Mouse (Mus musculus) limb, embryonic 12.5 days (tissue): ENCODE data around the gene Chaf1b. TPM values are rescaled to one million over a fixed set of nuclear protein-coding genes. Genes with fewer than 3 reads are reported as not detected.

Source experiments
- ATAC-seq: fragments of 200-750 bp; cut with Nextera tagmentation; 2 replicates; pipeline ENCODE4 v1.8.0; 2017; ENCODE audit warnings: low read depth, moderate TSS enrichment; ENCODE audit not compliant: insufficient number of reproducible peaks, insufficient read depth, low FRiP score, low TSS enrichment
- H3K27ac ChIP-seq: fragments of 300-500 bp; sonication (generic); 2 replicates; pipeline ENCODE4 v1.5.1; 2016; ENCODE audit warnings: mild to moderate bottlenecking, moderate library complexity
- H3K27me3 ChIP-seq: fragments of 300-500 bp; sonication (generic); 2 replicates; pipeline ENCODE4 v1.6.1; 2016; ENCODE audit warnings: mild to moderate bottlenecking, moderate library complexity
- H3K36me3 ChIP-seq: fragments of 300-500 bp; sonication (generic); 2 replicates; pipeline ENCODE4 v1.6.1; 2016; ENCODE audit warnings: mild to moderate bottlenecking, moderate library complexity
- H3K4me1 ChIP-seq: fragments of 300-500 bp; sonication (generic); replicated peaks from 2 replicates; pipeline ENCODE4 v1.6.1; 2016
- H3K4me2 ChIP-seq: fragments of 300-500 bp; sonication (generic); 2 replicates; pipeline ENCODE4 v1.6.1; 2016; ENCODE audit warnings: mild to moderate bottlenecking, moderate library complexity
- H3K4me3 ChIP-seq: fragments of 300-500 bp; sonication (generic); replicated peaks from 2 replicates; pipeline ENCODE4 v1.5.1; 2016; ENCODE audit warnings: mild to moderate bottlenecking
- H3K9ac ChIP-seq: fragments of 300-500 bp; sonication (generic); replicated peaks from 2 replicates; pipeline ENCODE4 v1.6.1; 2016; ENCODE audit warnings: mild to moderate bottlenecking, moderate library complexity
- H3K9me3 ChIP-seq: fragments of 300-500 bp; sonication (generic); 2 replicates; pipeline ENCODE4 v1.6.1; 2016; ENCODE audit warnings: mild to moderate bottlenecking, moderate library complexity
- WGBS: fragments of 180-500 bp; shearing (Covaris S2); methylation state at CpG from one replicate; pipeline ENCODE4 v1.1.7; 2016; 5-methylcytosine and 5-hydroxymethylcytosine counted together
- polyA plus RNA-seq: library from polyadenylated mRNA; unstranded; fragments of >200 nt; fragmentation: Nextera tagmentation; extraction: Ambion mirVana; gene quantifications from 2 replicates; pipeline ENCODE4 v1.2.1, GENCODE M21; 2016

Gene Chaf1b
- polyA plus RNA-seq, 1 experiment from 2014 or later, result 110 TPM

DNA sequence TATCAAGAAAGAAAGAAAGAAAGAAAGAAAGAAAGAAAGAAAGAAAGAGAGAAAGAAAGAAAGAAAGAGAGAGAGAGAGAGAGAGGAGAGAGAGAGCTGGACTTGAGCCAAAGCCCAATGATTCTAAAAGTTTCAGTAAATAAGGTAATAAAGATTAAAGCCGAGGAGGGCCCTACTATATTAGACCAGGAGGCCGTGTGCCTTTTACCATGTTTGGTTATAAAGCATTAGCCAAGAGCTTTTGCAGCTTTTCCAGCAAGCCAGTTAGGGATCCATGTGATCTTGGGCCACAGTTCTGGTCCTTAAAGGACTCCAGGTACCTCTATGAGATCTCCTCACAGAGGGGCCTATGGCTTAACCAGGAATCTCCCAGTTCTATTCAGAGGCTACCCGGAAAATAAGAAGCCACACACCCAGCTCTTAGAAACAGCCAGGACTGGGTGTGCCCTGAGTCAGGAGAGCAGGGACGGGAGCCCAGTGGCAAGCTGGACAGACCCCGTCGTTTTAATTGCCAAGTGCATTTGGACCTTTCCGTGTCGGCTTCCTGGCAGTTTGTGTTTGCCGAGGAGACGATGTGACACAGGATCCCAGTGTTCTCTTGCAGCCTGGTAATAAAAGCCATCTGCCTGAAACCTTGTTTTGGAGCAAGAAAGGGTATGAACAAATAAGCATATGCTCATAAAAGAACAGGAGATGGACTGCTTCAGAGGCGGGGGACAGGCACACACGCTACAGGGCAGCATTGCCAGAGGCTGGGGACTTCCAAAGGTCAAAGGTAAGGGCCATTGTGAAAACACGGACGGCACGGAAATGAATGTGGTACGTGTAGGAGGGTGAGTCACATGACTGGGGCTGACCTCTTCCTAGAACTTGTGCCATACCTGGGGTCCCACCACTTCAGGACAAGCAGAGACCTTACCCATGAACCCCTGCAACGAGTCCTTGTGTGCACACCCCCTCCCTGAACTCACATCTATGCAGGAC is 48.8 kb downstream of the Chaf1b start:
- H3K27me3 ChIP-seq, result peaks cover 40% of the 10 kb centered on the region
- no peak overlapping the region for H3K9ac ChIP-seq
- ATAC-seq, result no peak
- peak overlapping the region; percentile 23; the same call in 1 of the 2 replicates for H3K4me2 ChIP-seq
- peak overlapping the region; percentile 67 for H3K27ac ChIP-seq
- WGBS, result 16% methylated on average over 17 of the region's 17 CpGs
- no peak overlapping the region for H3K4me3 ChIP-seq
- no peaks in the 10 kb centered on the region for H3K36me3 ChIP-seq
- no peaks in the 10 kb centered on the region for H3K9me3 ChIP-seq
- H3K4me1 ChIP-seq, result peaks cover 38% of the 10 kb centered on the region

- no peaks in the 10 kb centered on the region for H3K9me3 ChIP-seq
- H3K36me3 ChIP-seq, result no peaks in the 10 kb centered on the region
- no peak overlapping the region for H3K4me2 ChIP-seq
- 18% methylated on average over 13 of the region's 13 CpGs for WGBS
- H3K9ac ChIP-seq, result no peak overlapping the region
- H3K27me3 ChIP-seq, result peaks cover 50% of the 10 kb centered on the region
- ATAC-seq, result no peak
- peaks cover 51% of the 10 kb centered on the region for H3K4me1 ChIP-seq
- no peak overlapping the region for H3K4me3 ChIP-seq
- no peak overlapping the region for H3K27ac ChIP-seq
Observed at GRCm38 (mm10) chr16:93934588-93934987, 50.9 kb downstream of the Chaf1b start.

GRCm38 (mm10) chr16:93935009-93935408 is 51.3 kb downstream of the Chaf1b start:
- Histone ChIP-seq H3K4me1 (peaks cover 56% of the 10 kb centered on the region), H3K9me3 (no peaks in the 10 kb centered on the region), H3K36me3 (no peaks in the 10 kb centered on the region), H3K27me3 (peaks cover 50% of the 10 kb centered on the region), H3K4me2 (no peak overlapping the region), H3K4me3 (no peak overlapping the region), H3K27ac (no peak overlapping the region), H3K9ac (no peak overlapping the region)
- ATAC-seq, result no peak
- WGBS, result 16% methylated on average over 7 of the region's 7 CpGs

- H3K9me3 ChIP-seq, result no peaks in the 10 kb centered on the region
- H3K4me3 ChIP-seq, result peak overlapping the region; percentile 21; the same call in 1 of the 2 replicates
- no peak overlapping the region for H3K9ac ChIP-seq
- peaks cover 47% of the 10 kb centered on the region for H3K27me3 ChIP-seq
- H3K4me2 ChIP-seq, result peak overlapping the region; percentile 43
- H3K36me3 ChIP-seq, result no peaks in the 10 kb centered on the region
- peaks cover 62% of the 10 kb centered on the region for H3K4me1 ChIP-seq
- 11% methylated on average over 16 of the region's 16 CpGs for WGBS
- 0 out of 2 replicates have a peak overlapping the region, but pooled peaks have one; percentile 7 for H3K27ac ChIP-seq
- no peak for ATAC-seq
Observed at GRCm38 (mm10) chr16:93938400-93938846, 54.7 kb downstream of the Chaf1b start.

DNA sequence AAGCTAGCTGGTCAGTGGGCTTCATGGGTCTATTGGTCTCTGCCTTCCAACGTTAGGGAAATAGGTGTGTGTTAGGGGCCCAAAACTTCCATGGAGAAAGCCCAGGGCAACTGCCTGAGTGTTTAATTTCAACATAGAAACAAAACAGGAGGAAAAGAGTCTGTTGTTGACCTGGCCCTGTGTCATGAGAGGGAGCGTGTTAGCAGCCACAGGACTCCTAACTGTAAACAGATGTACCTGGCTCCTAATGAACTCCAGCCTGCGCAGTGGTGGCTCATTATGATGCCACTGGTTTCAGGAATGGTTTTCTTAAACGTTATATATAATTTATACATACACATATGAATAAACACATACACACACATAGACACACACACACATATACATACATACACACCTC is 56.3 kb downstream of the Chaf1b start:
- no peak overlapping the region for H3K9ac ChIP-seq
- peaks cover 58% of the 10 kb centered on the region for H3K4me1 ChIP-seq
- no peak overlapping the region for H3K4me2 ChIP-seq
- 14% methylated on average over 4 of the region's 4 CpGs for WGBS
- H3K4me3 ChIP-seq, result no peak overlapping the region
- no peaks in the 10 kb centered on the region for H3K36me3 ChIP-seq
- no peak for ATAC-seq
- H3K27me3 ChIP-seq, result peaks cover 43% of the 10 kb centered on the region
- H3K9me3 ChIP-seq, result no peaks in the 10 kb centered on the region
- peak overlapping the region; percentile 64; the same call in 1 of the 2 replicates for H3K27ac ChIP-seq

DNA sequence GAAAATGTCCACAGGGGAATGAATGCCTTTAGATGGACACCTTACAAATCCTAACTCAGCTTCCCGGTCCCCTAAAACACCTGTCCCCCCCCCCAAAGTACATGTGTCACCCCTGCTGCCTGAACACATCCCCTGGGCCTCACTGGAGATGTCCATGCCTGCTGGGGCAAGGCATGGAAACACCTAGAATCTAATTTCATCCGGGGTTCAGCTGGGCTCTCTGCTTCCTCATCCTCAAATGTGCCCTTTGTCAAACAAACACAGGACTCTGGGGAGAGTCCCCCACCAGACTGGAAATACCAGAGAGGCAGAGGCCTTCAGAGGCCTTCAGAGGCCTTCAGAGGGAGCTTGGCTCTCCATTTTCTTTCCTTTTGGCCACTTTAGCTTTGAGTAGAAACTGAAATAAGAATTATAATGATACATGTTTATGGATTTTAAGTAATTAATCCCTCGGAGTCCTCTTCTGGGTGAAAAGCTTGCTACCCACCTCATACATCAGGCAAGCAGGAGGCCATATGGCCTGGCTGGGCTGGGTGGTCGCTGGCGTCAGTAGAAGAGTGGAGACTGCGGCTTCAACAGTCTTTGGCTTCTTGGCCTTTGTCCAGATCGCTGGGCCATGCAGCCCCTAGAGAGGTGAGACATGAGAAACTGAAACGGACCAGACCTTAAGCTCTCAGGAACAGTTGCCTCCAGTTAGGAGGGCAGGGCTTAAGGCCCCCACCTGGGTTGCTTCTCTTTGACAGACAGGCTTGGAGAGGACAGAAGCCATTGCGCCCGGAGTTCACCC is 58.3 kb downstream of the Chaf1b start:
- Histone ChIP-seq H3K27ac (no peak overlapping the region), H3K4me2 (no peak overlapping the region), H3K4me1 (peaks cover 43% of the 10 kb centered on the region), H3K27me3 (peaks cover 28% of the 10 kb centered on the region), H3K36me3 (no peaks in the 10 kb centered on the region), H3K9ac (no peak overlapping the region), H3K4me3 (no peak overlapping the region), H3K9me3 (no peaks in the 10 kb centered on the region)
- WGBS, result 76% methylated on average over 10 of the region's 10 CpGs
- ATAC-seq, result no peak

- ATAC-seq, result no peak
- peaks cover 46% of the 10 kb centered on the region for H3K4me1 ChIP-seq
Observed at GRCm38 (mm10) chr16:93942796-93943502, 59.2 kb downstream of the Chaf1b start.

GRCm38 (mm10) chr16:93944301-93944700 is 60.6 kb downstream of the Chaf1b start:
- ATAC-seq, result no peak
- Histone ChIP-seq H3K27me3 (peaks cover 24% of the 10 kb centered on the region), H3K27ac (no peak overlapping the region), H3K4me3 (no peak overlapping the region), H3K36me3 (no peaks in the 10 kb centered on the region), H3K9ac (no peak overlapping the region), H3K4me2 (no peak overlapping the region), H3K4me1 (peaks cover 42% of the 10 kb centered on the region), H3K9me3 (no peaks in the 10 kb centered on the region)
- 73% methylated on average over 6 of the region's 6 CpGs for WGBS

More at GRCm38 (mm10) chr16:93942796-93943502, 59.2 kb downstream of the Chaf1b start:
- no peak overlapping the region for H3K4me3 ChIP-seq
- peaks cover 25% of the 10 kb centered on the region for H3K27me3 ChIP-seq
- H3K9ac ChIP-seq, result no peak overlapping the region
- no peaks in the 10 kb centered on the region for H3K9me3 ChIP-seq
- H3K36me3 ChIP-seq, result no peaks in the 10 kb centered on the region
- H3K27ac ChIP-seq, result no peak overlapping the region
- 87% methylated on average over 10 of the region's 10 CpGs for WGBS
- H3K4me2 ChIP-seq, result no peak overlapping the region

DNA sequence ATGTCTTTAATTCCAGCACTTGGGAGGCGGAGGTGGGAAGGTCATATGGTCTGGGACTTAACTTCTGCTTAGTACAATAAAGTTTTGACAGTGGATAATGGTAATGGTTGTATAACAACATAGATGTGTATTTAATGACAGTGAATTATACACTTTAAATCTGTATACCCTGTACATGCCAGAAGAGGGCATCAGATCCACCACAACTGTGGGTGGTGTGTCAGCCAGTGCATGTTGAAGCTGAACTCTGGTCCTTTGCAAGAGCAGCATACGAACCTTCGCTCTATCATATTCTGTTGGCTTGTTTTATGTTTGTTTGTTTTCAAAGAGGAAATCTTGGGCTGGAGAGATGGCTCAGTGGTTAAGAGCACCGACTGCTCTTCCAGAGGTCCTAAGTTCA is 63.7 kb downstream of the Chaf1b start:
- Histone ChIP-seq H3K4me1 (peaks cover 24% of the 10 kb centered on the region), H3K27me3 (peaks cover 34% of the 10 kb centered on the region), H3K9me3 (no peaks in the 10 kb centered on the region), H3K9ac (no peak overlapping the region), H3K27ac (no peak overlapping the region), H3K4me3 (no peak overlapping the region), H3K36me3 (no peaks in the 10 kb centered on the region), H3K4me2 (no peak overlapping the region)
- ATAC-seq, result no peak
- WGBS, result 84% methylated on average over 4 of the region's 4 CpGs
